Mouse (Mus musculus) liver, adult 2 months (tissue): ENCODE measurements at regions not wholly inside any gene's neighbourhood (a gene's known extent, or its start where the extent isn't known, plus 50 kb on each side); places are given as distances from the start of the nearest gene placed in this dataset.
A peak's percentile ranks its signal among the peaks of the same experiment; 100 is the strongest.

Experiments
- CTCF ChIP-seq: fragments of 200-500 bp; IDR thresholded peaks from 2 replicates; pipeline ENCODE4 v1.5.1; 2011; ENCODE audit warnings: low read depth, low read length, control low read depth
- POLR2A ChIP-seq: fragments of 200-500 bp; IDR thresholded peaks from 2 replicates; pipeline ENCODE4 v1.6.1; 2011; ENCODE audit warnings: low read length, control low read depth; ENCODE audit not compliant: insufficient read depth; ENCODE audit errors: extremely low read depth

DNA sequence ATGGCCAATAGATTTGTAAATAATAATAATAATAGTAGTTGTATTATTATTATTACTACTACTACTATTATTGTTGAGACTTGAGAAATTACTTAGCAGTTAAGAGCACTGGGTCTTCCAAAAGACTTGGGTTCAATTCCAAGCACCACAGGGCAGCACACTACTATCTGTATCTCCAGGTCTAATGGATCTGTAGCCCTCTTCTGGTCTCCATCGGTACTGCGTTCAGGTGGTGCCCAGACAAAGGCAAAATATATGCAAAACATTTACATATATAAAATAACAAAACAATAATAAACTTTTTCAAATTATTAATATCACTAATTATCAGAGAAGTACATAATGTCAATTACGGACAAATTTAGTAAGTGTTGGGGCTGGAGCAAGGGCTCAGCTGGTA, 69.1 kb upstream of the Rad23b start:
- TF ChIP-seq CTCF (peak; percentile 37; the same call in 1 of the 2 replicates), POLR2A (no peak)
